Mouse (Mus musculus): ENCODE results near the gene Fam107a. TPM values are rescaled to one million over a fixed set of nuclear protein-coding genes. Genes with fewer than 3 reads are reported as not detected.

Gene Fam107a
- total RNA-seq (2021) = 1.6 and 2.9 TPM in 2 replicates
- long read RNA-seq, partial matches to known transcripts = 0 of 1 reads
- long read RNA-seq, other reads (novel, unspliced or antisense) = 0 of 1 reads

DNA sequence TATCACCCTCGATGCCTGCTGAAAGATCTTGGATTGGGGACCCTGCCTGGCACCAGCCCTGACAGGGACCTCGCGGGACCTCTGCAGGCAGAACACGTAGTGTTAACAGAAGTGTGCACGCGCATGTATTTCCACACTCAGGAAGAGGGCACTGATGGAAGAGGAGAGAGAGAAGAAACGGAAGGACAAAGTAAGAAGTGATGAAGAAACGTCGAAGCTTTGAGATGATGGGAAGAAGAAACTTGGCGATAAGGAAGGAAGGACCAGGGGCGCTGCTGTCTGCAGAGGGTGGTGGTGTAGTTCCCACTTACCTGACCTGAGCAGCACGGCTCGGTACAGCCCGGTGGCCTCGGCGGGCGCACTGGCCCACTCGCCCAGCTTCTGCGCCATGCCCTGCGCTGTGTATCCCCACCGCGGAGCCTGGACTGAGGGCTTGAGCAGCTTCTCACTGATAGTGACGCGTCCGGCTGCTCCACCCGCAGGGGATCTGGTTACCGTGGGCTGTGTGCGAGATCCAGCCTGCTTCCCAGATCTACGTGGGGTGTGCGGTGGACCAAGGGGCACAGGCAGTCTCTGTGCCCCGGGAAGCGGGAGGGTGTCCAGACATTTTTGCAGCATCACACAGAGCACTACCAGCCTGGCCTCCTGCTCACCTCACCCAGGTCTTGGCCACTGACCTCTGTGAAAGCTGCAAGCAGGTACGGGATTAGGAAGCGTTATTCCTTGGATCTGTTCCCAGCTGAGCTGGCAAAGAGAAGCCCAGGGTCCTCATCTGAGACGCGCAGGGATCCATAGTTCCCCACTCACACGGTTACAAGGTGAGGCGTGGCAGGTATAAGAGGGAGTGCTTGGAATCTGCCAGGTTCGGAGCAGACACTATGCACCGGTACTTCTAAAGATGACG lies at the start of gene Fam107a:
Gene Fam107a (minus strand): TSS at position 830 of the 904 bp plus-strand sequence.
- DNase-seq = no peak

GRCm38 (mm10) chr14:8367121-8367520 lies 49.3 kb upstream of the Fam107a start:
- DNase-seq = no peak

GRCm38 (mm10) chr14:8365833-8366232 lies 48.0 kb upstream of the Fam107a start:
- no peak for DNase-seq

GRCm38 (mm10) chr14:8356836-8357235 lies 39.0 kb upstream of the Fam107a start:
- peak; percentile 56 for DNase-seq

- peak; percentile 68 for DNase-seq
Measured at GRCm38 (mm10) chr14:8355999-8356501, 38.2 kb upstream of the Fam107a start.

DNA sequence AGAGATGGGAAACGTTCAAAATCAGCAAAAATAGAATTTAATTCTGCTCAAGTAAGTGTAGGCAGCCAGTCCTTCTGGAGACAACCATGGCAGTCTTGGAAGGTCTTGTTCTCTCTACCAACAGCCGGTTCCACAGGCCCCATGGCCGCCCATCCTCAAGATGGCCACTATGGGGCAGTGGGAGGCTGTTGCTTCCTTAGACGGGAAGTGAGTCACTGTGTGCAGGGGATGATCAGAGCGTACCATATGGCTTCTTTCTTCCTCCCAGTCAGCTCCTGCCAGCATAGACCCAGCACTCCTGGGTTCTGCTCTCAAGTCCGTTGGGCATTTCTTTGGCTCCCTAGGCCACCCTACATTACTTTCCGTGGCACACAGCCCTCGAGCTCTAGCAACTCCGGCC lies 31.1 kb upstream of the Fam107a start:
- no peak for DNase-seq

GRCm38 (mm10) chr14:8346255-8346997 lies 28.6 kb upstream of the Fam107a start:
- DNase-seq = peak; percentile 84

DNA sequence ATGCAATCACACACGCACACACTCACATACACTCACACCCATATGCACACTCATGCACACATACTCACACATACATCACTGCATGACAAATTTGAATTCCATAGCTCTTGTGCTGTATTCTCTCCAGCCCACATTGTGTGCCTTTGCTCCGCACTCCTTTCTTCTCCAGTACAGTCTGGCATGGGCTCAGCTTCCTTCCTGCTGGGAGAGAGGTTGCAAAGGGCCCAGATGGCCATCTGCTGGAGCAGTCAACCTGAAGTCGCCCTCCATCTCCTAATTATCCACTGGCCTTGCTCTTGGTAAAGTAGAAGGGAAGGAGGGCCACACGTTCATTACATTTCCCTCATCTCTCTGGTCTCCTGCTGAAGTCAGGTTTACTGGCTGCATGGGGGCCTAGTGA lies 27.7 kb upstream of the Fam107a start:
- DNase-seq = no peak

GRCm38 (mm10) chr14:8342509-8343106 lies 24.8 kb upstream of the Fam107a start:
- peak; percentile 66 for DNase-seq

GRCm38 (mm10) chr14:8340226-8340625 lies 22.4 kb upstream of the Fam107a start:
- no peak for DNase-seq

DNA sequence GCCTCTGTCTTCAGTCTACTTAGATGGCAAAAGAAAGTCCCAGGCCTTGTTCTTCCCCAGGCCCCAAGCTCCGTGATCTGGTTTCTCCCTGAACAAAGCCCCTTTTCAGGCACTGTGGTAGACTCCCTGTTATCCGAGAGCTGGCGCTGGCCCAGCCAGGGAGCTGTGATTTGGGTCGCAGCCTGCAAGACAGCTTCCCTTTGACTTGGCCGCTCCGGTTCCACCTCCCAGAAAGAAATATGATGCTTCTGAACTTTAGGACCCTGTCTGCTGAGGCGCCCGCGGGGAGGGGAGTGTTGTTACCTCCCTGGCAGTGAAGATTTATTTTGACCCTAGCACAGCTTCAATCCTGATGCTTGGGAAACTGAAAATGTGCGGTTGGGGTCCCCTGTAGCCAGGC lies 18.1 kb upstream of the Fam107a start:
- DNase-seq = no peak

DNA sequence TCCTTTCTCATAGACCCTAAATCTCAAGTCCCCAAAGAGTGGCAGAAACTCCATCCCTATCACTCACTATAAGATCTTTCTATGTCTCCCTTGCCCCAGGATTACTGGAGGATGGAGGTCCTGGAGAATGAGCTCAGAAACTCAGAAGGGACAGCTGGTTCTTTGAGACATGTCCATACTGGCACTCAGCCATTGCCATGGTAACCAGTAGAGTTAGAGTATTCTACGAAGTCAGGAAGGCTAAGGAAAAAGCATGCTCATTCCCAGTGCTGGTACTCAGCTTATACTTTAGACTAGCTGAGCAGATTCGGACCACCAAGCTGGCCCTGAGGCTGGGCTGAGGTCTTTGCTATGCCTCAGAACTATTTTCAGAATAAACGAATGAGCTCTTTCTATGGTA lies 16.7 kb upstream of the Fam107a start:
- no peak for DNase-seq

DNA sequence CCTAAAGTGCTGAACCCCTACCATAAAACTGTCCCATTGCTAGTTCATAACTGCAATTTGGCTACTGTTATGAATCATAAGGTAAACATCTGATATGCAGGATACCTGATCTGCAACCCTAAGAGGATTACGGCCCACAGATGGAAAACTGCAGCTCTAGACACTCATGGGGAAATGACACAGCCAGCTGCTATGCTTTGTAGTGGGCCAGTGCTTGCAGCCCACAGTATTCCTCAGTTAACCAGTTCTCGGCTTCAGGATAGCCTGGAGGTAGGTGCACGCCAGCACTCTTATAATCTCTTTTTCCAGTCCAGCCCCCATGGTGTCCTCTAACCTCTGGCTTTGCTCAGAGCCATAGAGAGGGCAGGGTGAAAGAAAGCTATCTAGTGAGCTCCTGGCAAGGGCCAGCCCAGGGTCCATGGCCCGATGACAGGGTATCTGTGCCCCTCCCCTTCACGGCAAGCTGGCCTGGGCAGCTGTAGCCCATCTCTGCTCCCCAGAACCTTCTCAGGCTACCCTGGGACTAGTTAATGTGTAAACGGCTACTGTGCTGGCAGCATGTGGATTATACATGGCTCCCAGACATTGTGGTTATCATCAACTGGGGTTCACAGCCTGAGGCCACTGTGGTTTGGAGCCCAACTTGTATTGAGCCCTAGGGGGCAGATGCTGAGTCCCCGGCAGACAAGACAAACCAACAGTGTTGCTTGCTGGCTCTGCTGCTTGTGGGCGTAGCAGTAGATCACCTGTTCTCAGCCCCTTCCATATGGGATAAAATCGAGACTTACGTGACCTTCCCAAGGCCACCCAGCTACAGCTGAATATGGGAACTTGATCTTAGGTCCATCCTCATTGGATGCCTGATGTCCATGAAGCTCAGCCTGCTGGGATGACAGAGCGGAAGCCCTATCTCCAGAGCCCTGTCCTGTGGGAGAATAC lies 14.8 kb upstream of the Fam107a start:
- DNase-seq = no peak

- peak; percentile 31 for DNase-seq
Measured at GRCm38 (mm10) chr14:8331307-8331905, 13.6 kb upstream of the Fam107a start.

DNA sequence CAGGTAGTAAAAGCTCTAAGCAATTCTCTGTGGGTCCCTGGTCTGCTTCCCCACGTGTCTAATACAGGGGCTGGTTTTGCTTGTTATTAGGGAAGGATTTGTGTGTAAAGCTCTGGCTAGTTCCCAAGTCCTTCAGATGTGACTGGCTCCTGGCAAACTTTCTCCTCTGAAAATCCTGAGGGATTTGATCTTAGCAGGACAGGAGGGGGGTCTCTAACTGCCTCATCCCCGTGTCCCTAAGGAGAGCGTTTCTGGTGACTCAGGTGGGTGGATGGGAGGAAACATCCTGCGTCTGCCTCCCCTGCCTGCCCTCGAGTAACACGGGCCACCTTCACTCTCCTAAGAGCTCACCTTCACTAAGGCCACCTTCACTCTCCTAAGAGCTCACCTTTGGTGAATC lies 12.6 kb upstream of the Fam107a start:
- DNase-seq = no peak

GRCm38 (mm10) chr14:8329552-8329951 lies 11.7 kb upstream of the Fam107a start:
- no peak for DNase-seq

DNA sequence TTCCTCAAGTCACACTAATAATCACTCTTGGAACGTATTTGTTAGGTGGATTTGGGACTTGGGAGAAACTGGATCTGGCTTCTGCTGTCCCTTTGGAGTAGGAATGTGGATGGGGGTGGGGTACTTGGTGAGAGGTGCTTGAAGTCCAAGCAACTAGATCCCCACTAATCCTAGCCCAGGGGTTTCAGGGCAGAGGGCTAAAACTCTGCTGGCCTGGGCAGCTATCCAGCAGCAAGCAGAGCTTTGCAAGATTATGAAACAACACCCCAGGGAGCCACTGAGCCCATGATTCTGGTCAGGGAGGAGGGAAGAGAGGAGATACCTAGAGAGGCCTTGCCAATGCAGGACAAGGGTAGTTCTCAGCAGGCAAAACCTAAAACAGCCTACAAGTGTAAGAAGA lies 9.5 kb upstream of the Fam107a start:
- no peak for DNase-seq

GRCm38 (mm10) chr14:8326961-8327360 lies 9.1 kb upstream of the Fam107a start:
- DNase-seq = no peak

DNA sequence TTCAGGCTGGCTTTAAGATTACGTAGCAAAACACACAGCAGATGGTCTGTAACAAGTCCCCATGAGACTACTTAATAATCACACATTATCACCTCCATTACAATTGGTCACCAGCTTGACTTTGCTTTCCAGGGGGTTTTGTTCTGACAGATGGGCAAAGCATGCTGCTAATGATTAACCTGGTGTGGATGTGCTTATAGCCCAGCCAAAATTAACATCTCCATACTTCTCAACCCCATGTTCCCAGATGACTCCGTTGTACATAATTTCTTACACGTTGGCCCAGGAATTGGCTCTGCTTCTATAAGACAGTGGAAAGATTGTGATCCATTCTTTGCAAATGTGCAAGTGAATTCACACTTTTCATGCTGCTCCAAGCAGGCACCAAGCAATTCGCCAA lies 7.9 kb upstream of the Fam107a start:
- no peak for DNase-seq

DNA sequence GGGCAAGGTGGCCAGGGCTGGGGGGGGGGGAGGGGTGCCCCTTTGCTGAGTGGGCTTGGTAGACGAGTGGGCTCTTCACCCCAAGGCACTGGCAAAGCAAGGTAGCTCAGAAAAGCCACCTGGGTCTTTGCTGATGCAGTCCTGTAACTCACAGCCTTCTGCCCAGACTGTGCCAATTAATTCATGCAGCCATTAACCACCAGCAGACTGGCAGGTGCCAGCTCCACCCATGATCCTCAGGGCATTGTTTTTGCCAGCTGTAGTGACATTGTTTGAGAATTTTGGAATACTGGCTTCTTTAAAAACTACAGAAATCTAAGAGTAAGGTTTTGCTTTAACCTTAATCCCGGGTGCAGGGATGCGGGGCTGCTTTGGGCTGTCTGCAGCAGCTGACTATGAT lies 2.7 kb upstream of the Fam107a start:
- no peak for DNase-seq

Measured in adrenal gland, postnatal 25 days (tissue).